Mouse (Mus musculus) megakaryocyte, embryonic 14.5 days (primary cell): ENCODE measurements around the gene Mctp2. TPM values are rescaled to one million over a fixed set of nuclear protein-coding genes. Genes with fewer than 3 reads are reported as not detected.

Experiments
- H3K27me3 ChIP-seq: replicated peaks from 2 replicates; pipeline ENCODE3; 2012; ENCODE audit warnings: inconsistent platforms
- H3K36me3 ChIP-seq: replicated peaks from 2 replicates; pipeline ENCODE3; 2012; ENCODE audit warnings: low read length, inconsistent platforms, mixed read lengths
- H3K4me1 ChIP-seq: 2 replicates; pipeline ENCODE4 v1.6.1; 2012; ENCODE audit warnings: inconsistent platforms
- H3K4me3 ChIP-seq: replicated peaks from 2 replicates; pipeline ENCODE3; 2012; ENCODE audit warnings: moderate library complexity, mild to moderate bottlenecking, inconsistent platforms
- H3K9me3 ChIP-seq: 2 replicates; pipeline ENCODE4 v1.6.1; 2012; ENCODE audit warnings: inconsistent platforms
- FLI1 ChIP-seq: IDR thresholded peaks from 2 replicates; pipeline ENCODE4 v1.6.1; 2012; ENCODE audit warnings: low read length, inconsistent platforms, mixed read lengths
- GATA1 ChIP-seq: IDR thresholded peaks from 3 replicates; pipeline ENCODE4 v1.6.1; 2012; ENCODE audit warnings: mixed read lengths, low read length, inconsistent platforms, borderline replicate concordance
- polyA plus RNA-seq: library from polyadenylated mRNA; stranded (reverse); fragments of >175 nt; gene quantifications from 2 replicates; pipeline ENCODE4 v1.2.3, GENCODE M21; 2012; ENCODE audit warnings: low replicate concordance; ENCODE audit not compliant: insufficient read depth

Gene Mctp2
- polyA plus RNA-seq, 1 experiment, result not detected

DNA sequence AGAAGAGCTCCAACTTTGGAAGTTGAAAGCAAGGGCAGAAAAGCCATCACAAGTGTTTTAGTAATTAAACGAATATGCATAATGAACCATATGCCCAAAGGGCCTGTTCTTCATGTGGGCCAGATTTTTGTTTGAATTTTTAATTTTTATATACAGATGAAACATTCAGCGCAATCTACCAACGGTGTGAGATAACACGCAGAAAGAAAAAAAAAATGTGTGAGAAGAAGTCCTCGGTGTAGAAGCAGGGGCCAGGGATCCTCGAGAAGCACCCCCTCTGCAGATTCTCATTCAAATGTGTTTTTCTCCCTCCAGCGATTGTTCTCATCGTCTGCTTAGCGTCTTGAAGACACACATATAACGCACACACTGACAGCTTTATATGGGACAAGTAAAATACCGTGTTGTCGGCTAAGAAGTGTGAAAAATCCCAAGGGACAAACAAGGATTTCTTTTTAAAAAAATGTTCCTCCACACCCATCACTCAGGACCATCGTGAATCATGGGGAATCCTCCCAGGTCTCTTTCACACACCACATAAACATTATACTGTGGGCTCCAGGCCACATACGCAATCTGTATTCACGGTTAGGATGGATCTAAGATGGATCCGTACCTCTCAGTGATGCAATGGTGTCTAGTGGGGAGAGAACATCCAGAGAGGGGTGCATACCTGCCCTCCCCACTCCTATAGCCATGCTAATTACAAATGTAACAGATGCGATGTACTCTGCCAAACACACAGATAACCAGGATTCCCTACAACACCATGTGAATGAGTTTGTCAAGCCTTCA is 160.5 kb downstream of the Mctp2 start:
- H3K9me3 ChIP-seq, result no peaks in the 10 kb centered on the region
- H3K27me3 ChIP-seq, result no peaks in the 10 kb centered on the region
- no peaks in the 10 kb centered on the region for H3K36me3 ChIP-seq
- TF ChIP-seq FLI1, result no peak
- no peak for TF ChIP-seq GATA1
- H3K4me1 ChIP-seq, result no peaks in the 10 kb centered on the region
- H3K4me3 ChIP-seq, result no peak overlapping the region

DNA sequence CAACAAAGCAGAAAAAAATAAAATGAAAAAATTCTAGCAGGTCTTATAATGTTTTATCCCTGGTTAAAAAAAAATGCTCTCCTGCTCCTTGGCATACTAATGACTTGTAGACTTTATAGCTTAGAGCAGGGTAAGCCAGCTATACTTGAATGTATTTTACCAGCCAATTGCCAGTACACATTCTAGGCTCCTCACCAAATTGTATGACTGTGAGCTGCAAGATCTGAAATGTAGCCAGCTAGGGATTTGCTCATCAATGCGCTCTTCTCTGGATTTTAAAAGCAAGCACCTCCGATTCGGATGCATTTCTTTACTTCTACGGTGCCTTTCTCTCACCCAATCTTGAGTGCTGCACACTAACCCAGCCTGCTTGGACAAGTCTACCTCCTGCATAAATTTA is 167.7 kb downstream of the Mctp2 start:
- no peak overlapping the region for H3K4me3 ChIP-seq
- no peaks in the 10 kb centered on the region for H3K36me3 ChIP-seq
- no peaks in the 10 kb centered on the region for H3K4me1 ChIP-seq
- no peaks in the 10 kb centered on the region for H3K27me3 ChIP-seq
- no peaks in the 10 kb centered on the region for H3K9me3 ChIP-seq
- TF ChIP-seq FLI1 (no peak), GATA1 (no peak)

DNA sequence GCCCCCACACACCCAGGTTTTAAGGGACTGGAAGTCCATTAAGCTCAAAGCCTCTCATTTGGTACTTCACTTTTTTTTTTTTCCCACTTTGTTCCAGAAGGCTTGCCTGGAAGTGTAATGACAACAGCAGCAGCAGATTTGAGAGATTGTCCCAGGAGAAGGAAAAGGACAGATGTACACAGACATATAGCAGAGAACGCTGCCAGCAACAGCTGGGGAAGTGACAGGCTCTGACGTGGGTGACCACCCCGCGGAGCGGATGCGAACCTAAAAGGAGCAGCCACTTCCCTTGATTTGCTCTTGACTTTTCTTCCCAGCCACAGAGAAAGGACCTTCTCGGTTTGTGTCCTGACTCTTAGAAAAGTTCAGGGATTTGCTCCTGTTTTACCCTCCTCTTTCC is 185.4 kb downstream of the Mctp2 start:
- TF ChIP-seq GATA1 (no peak), FLI1 (no peak)
- Histone ChIP-seq H3K9me3 (no peaks in the 10 kb centered on the region), H3K4me1 (no peaks in the 10 kb centered on the region), H3K36me3 (no peaks in the 10 kb centered on the region), H3K27me3 (no peaks in the 10 kb centered on the region), H3K4me3 (no peak overlapping the region)

- no peaks in the 10 kb centered on the region for H3K27me3 ChIP-seq
- no peak for TF ChIP-seq FLI1
- no peak overlapping the region for H3K4me3 ChIP-seq
- H3K4me1 ChIP-seq, result no peaks in the 10 kb centered on the region
- no peaks in the 10 kb centered on the region for H3K36me3 ChIP-seq
- H3K9me3 ChIP-seq, result no peaks in the 10 kb centered on the region
Measured at GRCm38 (mm10) chr7:72119713-72120112, 186.7 kb downstream of the Mctp2 start.

DNA sequence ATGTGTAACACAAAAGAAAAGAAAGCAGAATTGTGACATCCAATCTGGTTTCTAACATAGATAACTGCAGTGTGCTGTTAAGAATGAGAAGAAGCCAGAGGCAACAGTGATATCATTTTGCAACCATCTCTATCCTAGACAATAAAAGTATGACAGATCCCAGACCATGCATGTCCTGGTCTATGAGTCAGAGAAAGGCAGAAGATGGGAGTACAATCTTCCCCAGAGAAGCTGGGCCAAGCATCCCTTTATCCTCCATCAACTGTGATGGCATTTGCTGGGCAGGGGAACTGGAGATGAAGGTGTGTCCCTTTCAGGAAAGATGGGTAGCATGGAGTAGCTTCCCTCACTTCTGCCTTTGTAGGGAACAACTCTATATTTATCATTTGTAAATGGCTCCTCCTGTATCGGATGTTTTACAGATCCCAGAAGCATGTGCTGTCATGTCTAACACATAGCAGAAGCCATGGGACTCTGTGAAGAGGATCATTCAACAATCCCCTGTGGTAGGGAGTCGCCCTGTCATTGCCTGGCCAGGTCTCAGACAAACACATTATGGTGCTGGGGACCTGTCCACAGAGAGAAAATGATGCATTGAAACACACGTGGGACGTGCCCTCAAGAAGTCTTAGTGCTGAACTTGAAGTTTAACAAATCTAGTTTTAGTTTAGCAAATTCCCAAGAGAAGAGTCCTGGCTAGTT is 188.9 kb downstream of the Mctp2 start:
- no peak overlapping the region for H3K4me3 ChIP-seq
- H3K4me1 ChIP-seq, result no peaks in the 10 kb centered on the region
- TF ChIP-seq GATA1, result no peak
- no peak for TF ChIP-seq FLI1
- H3K27me3 ChIP-seq, result no peaks in the 10 kb centered on the region
- H3K36me3 ChIP-seq, result no peaks in the 10 kb centered on the region
- no peaks in the 10 kb centered on the region for H3K9me3 ChIP-seq

DNA sequence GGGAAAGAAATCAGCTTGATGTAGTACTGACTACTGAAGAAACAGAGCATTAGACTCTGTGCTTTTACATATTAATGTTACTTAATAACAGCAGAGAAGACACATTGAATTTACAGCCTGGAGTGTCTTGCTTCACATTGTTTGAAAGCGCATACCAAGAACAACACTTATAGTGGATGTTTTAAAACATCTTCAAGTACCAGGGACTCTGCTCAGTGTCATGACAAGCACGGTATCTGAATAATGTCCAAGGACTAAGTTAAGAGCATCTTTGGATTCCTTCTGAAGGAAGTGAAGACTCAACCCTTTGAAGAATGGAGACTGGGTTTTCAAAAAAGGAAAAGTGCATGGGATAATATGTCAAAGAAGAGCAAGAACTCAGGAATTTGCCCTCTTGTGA is 191.3 kb downstream of the Mctp2 start:
- no peak for TF ChIP-seq FLI1
- no peak for TF ChIP-seq GATA1
- Histone ChIP-seq H3K4me1 (no peaks in the 10 kb centered on the region), H3K27me3 (no peaks in the 10 kb centered on the region), H3K9me3 (no peaks in the 10 kb centered on the region), H3K4me3 (no peak overlapping the region), H3K36me3 (no peaks in the 10 kb centered on the region)

DNA sequence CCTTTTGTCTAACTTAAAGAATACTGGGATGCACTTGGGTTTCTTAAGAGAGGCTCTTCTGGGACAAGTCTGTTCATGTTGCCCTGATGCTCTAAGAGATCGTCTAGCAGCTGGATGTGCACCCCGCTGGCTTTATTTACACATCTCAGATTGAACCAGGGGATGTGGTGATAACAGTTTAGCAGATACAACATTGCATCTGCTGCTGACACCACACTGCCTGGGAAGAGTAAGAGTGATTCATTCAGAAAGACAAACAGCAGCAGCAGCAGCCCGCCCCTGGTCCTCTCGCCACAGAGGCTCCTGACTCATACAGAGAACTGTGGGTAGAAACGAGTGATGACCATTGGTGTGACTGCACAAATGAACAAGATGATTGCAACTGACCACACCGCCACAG is 195.8 kb downstream of the Mctp2 start:
- Histone ChIP-seq H3K4me3 (no peak overlapping the region), H3K27me3 (no peaks in the 10 kb centered on the region), H3K36me3 (no peaks in the 10 kb centered on the region), H3K9me3 (no peaks in the 10 kb centered on the region), H3K4me1 (no peaks in the 10 kb centered on the region)
- no peak for TF ChIP-seq GATA1
- no peak for TF ChIP-seq FLI1

DNA sequence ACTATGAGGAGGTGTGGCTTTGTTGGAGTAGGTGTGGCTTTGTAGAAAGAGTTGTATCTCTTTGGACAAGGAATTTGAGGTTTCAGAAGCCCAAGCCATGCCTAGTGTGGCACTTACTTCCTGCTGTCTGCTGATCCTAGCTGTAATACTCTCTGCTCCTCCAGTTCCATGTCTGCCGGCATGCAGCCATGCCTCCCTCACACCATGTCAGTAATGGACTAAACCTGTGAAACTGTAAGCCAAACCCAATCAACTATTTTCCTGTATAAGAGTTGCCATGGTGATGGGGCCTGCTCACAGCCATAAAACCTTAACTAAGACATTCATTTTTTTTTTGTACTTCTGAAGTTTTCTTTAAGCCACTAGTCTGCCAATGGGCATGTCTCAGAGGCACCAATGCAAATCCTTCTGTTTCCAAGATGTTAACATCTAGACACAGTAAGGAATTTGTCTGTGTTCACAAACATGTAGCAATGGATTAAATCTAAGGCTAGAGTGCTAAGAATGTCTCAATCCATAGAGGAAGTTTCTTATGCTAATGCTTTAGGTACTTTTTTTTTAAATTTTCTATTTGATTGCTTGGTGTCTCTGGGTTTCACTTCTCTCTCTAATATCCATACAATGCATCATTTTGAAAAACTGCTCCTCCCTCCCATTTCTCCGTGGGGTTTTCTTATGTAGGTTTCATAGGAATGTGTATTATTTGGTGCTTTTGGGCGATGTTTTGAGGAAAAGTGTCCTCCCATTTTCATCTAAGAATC is 197.6 kb downstream of the Mctp2 start:
- Histone ChIP-seq H3K4me3 (no peak overlapping the region), H3K9me3 (no peaks in the 10 kb centered on the region), H3K4me1 (no peaks in the 10 kb centered on the region), H3K27me3 (no peaks in the 10 kb centered on the region), H3K36me3 (no peaks in the 10 kb centered on the region)
- TF ChIP-seq FLI1, result no peak
- no peak for TF ChIP-seq GATA1

DNA sequence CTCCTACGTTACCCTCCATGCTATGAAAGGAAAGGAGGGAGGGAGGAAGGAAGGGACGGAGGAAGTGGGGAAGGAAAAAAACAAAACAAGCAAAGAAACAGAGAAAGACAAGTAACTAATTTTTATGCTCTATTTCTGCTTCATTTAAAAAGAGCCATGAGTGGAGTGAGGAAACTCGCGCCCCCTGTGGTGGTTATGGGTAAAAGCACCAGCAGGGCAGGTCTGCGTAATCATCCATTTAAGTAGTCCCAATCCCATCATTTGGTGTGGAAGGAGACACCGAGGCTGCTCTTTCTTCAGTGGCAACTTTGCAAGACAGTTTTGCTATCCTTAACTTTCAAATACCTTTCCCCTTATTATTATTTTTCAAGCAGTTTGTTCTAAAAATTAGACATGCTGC is 202.2 kb downstream of the Mctp2 start:
- TF ChIP-seq GATA1 (no peak), FLI1 (no peak)
- H3K36me3 ChIP-seq, result no peaks in the 10 kb centered on the region
- no peaks in the 10 kb centered on the region for H3K27me3 ChIP-seq
- H3K4me1 ChIP-seq, result no peaks in the 10 kb centered on the region
- no peaks in the 10 kb centered on the region for H3K9me3 ChIP-seq
- H3K4me3 ChIP-seq, result no peak overlapping the region

GRCm38 (mm10) chr7:72103654-72104053 is 202.8 kb downstream of the Mctp2 start:
- Histone ChIP-seq H3K4me1 (no peaks in the 10 kb centered on the region), H3K9me3 (no peaks in the 10 kb centered on the region), H3K27me3 (no peaks in the 10 kb centered on the region), H3K4me3 (no peak overlapping the region), H3K36me3 (no peaks in the 10 kb centered on the region)
- TF ChIP-seq GATA1 (no peak), FLI1 (no peak)
